Comparison of ENCODE assay signal across 24 mouse cellular contexts in the genomic region with DNA sequence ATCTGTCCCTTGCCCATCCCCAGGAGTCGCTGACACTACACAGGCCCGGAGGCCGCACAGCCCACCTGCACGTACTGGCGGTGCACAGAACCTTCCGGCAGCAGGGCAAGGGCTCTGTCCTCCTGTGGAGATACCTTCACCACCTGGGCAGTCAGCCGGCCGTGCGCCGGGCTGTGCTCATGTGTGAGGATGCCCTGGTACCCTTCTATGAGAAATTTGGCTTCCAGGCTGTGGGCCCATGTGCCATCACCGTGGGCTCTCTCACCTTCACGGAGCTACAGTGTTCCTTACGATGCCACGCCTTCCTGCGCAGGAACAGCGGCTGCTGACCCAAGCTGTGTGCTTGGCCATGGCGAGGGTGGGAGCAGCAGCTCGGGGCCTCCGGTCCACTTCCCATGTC. TPM values are rescaled to one million over a fixed set of nuclear protein-coding genes. Genes with fewer than 3 reads are reported as not detected.
"Had no signal": no experiment of that assay in that cellular context is flagged by ENCODE, and none has a peak within 500 bp of the region (broad histone marks: within the 10 kb centered on the region; RNA-seq: fewer than 3 reads in every experiment).

No protein-coding gene starts in this region.

- ATAC-seq: midbrain, embryonic 16.5 days had no signal

- H3K27ac ChIP-seq: midbrain, embryonic 12.5 days; neural tube, embryonic 13.5 days; neural tube, embryonic 15.5 days had no signal

- H3K4me3 ChIP-seq: midbrain, embryonic 12.5 days; myocyte; neural tube, embryonic 13.5 days; neural tube, embryonic 15.5 days had no signal

- H3K27me3 ChIP-seq: midbrain, embryonic 12.5 days; neural tube, embryonic 13.5 days; neural tube, embryonic 15.5 days had no signal

- H3K9me3 ChIP-seq: midbrain, embryonic 12.5 days; neural tube, embryonic 13.5 days; neural tube, embryonic 15.5 days had no signal

- H3K9ac ChIP-seq: lung, embryonic 14.5 days; midbrain, embryonic 12.5 days; neural tube, embryonic 13.5 days; neural tube, embryonic 15.5 days had no signal

- DNase-seq: lung, adult 18-20 months; lung, embryonic 14.5 days; lung, postnatal 10 days; lung, postnatal 4 days; midbrain, embryonic 14.5 days; retina, postnatal 1 day; right cerebral cortex, adult 18-20 months; right cerebral cortex, postnatal 25 days; right cerebral cortex, postnatal 4 days; thymus, adult 18-20 months; thymus, postnatal 14 days; thymus, postnatal 36 days had no signal

- H3K36me3 ChIP-seq: midbrain, embryonic 12.5 days; neural tube, embryonic 13.5 days; neural tube, embryonic 15.5 days had no signal

- H3K4me2 ChIP-seq: lung, embryonic 14.5 days; midbrain, embryonic 12.5 days; neural tube, embryonic 13.5 days; neural tube, embryonic 15.5 days had no signal

RNA-seq across cellular contexts. Expression of a gene that starts 10.5 kb away (rescaled TPM):
- polyA plus RNA-seq: liver, embryonic 16.5 days; lung, embryonic 14.5 days; lung, embryonic 16.5 days; myocyte; neural tube, embryonic 11.5 days; small intestine, adult 2 months; stomach, embryonic 14.5 days; stomach, embryonic 16.5 days; thymus, postnatal 0 days had no signal
